Mouse (Mus musculus) hindbrain, embryonic 14.5 days (tissue): ENCODE measurements at regions not wholly inside any gene's neighbourhood (a gene's known extent, or its start where the extent isn't known, plus 50 kb on each side); places are given as distances from the start of the nearest gene placed in this dataset.

ENCODE experiments used
- ATAC-seq: fragments of 200-750 bp; cut with Nextera tagmentation; 2 replicates; pipeline ENCODE4 v1.8.0; 2017; ENCODE audit warnings: moderate number of reproducible peaks, mild to moderate bottlenecking, moderate TSS enrichment, moderate library complexity; ENCODE audit not compliant: low FRiP score
- DNase-seq: peaks from one replicate; pipeline ENCODE4 v3.0.0-alpha.2; 2015; ENCODE audit warnings: low spot score
- H3K27ac ChIP-seq: fragments of 300-500 bp; sonication (generic); 2 replicates; pipeline ENCODE4 v1.5.1; 2014; ENCODE audit warnings: mild to moderate bottlenecking, moderate library complexity
- H3K27me3 ChIP-seq: fragments of 300-500 bp; sonication (generic); 2 replicates; pipeline ENCODE4 v1.6.1; 2014; ENCODE audit warnings: mild to moderate bottlenecking, low read length, mixed read lengths; ENCODE audit not compliant: control insufficient read depth, insufficient read depth
- H3K36me3 ChIP-seq: fragments of 300-500 bp; sonication (generic); replicated peaks from 2 replicates; pipeline ENCODE4 v1.6.1; 2014; ENCODE audit not compliant: control insufficient read depth, insufficient read depth
- H3K4me1 ChIP-seq: fragments of 300-500 bp; sonication (generic); replicated peaks from 2 replicates; pipeline ENCODE4 v1.6.1; 2014; ENCODE audit warnings: antibody characterized with exemption, low read length, mixed read lengths; ENCODE audit not compliant: control insufficient read depth, insufficient read depth
- H3K4me2 ChIP-seq: fragments of 300-500 bp; sonication (generic); replicated peaks from 2 replicates; pipeline ENCODE4 v1.6.1; 2014; ENCODE audit warnings: mild to moderate bottlenecking, moderate library complexity
- H3K4me3 ChIP-seq: fragments of 300-500 bp; sonication (generic); replicated peaks from 2 replicates; pipeline ENCODE4 v1.5.1; 2014; ENCODE audit warnings: mild to moderate bottlenecking, low read length
- H3K9ac ChIP-seq: fragments of 300-500 bp; sonication (generic); 2 replicates; pipeline ENCODE4 v1.6.1; 2014
- H3K9me3 ChIP-seq: fragments of 300-500 bp; sonication (generic); 2 replicates; pipeline ENCODE4 v1.6.1; 2016; ENCODE audit warnings: low read length; ENCODE audit not compliant: control insufficient read depth
- WGBS: fragments of 180-500 bp; shearing (Covaris S2); extraction: QIAGEN DNeasy Blood & Tissue Kit; methylation state at CpG from one replicate; pipeline ENCODE4 v1.1.7; 2014; 5-methylcytosine and 5-hydroxymethylcytosine counted together

- 93% methylated on average over 9 of the region's 9 CpGs for WGBS
- H3K9ac ChIP-seq: no peak overlapping the region
- ATAC-seq (no peak), DNase-seq (no peak)
- H3K27ac ChIP-seq: no peak overlapping the region
- H3K36me3 ChIP-seq: no peaks in the 10 kb centered on the region
- no peak overlapping the region for H3K4me3 ChIP-seq
- H3K27me3 ChIP-seq: no peaks in the 10 kb centered on the region
- no peak overlapping the region for H3K4me2 ChIP-seq
- H3K4me1 ChIP-seq: no peaks in the 10 kb centered on the region
- H3K9me3 ChIP-seq: no peaks in the 10 kb centered on the region
Observed at GRCm38 (mm10) chr12:107140957-107141595, 347.4 kb upstream of the 3110018I06Rik start.

DNA sequence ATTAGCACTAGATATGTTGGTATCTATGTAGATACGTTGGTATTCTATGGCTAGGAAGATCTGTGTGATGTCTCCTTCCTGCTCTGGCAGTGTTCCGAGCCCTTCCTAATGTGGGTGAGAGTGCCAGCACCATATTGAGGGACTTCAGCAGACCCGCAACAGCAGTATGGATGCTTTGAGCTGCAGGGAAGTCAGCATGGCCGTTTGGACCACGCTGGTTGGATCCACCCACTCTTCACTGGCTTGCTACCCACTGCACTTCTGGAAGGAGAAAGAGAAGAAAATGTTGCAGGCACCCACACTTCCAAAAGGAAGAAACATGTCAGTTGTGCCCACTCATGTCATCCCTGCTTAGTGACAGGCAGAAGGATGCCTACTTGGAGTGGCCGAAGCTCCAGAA is 346.2 kb upstream of the 3110018I06Rik start:
- 95% methylated on average over 6 of the region's 6 CpGs for WGBS
- Histone ChIP-seq H3K27me3 (no peaks in the 10 kb centered on the region), H3K9ac (no peak overlapping the region), H3K27ac (no peak overlapping the region), H3K9me3 (no peaks in the 10 kb centered on the region), H3K4me2 (no peak overlapping the region), H3K36me3 (no peaks in the 10 kb centered on the region), H3K4me1 (no peaks in the 10 kb centered on the region), H3K4me3 (no peak overlapping the region)
- DNase-seq (no peak), ATAC-seq (no peak)

GRCm38 (mm10) chr12:107146608-107147121 is 341.8 kb upstream of the 3110018I06Rik start:
- 87% methylated on average over 5 of the region's 5 CpGs for WGBS
- ATAC-seq: no peak
- H3K9ac ChIP-seq: no peak overlapping the region

GRCm38 (mm10) chr12:107148451-107148850 is 340.0 kb upstream of the 3110018I06Rik start:
- WGBS: 75% methylated on average over 8 of the region's 8 CpGs

More at GRCm38 (mm10) chr12:107146608-107147121, 341.8 kb upstream of the 3110018I06Rik start:
- Histone ChIP-seq H3K9me3 (no peaks in the 10 kb centered on the region), H3K4me3 (no peak overlapping the region), H3K4me2 (no peak overlapping the region), H3K27ac (no peak overlapping the region), H3K36me3 (no peaks in the 10 kb centered on the region), H3K27me3 (no peaks in the 10 kb centered on the region), H3K4me1 (no peaks in the 10 kb centered on the region)
- DNase-seq: no peak

GRCm38 (mm10) chr12:107151089-107151488 is 337.3 kb upstream of the 3110018I06Rik start:
- no peak overlapping the region for H3K9ac ChIP-seq
- no peak overlapping the region for H3K4me2 ChIP-seq
- H3K4me1 ChIP-seq: no peaks in the 10 kb centered on the region
- no peaks in the 10 kb centered on the region for H3K9me3 ChIP-seq
- ATAC-seq (no peak), DNase-seq (no peak)
- H3K27me3 ChIP-seq: no peaks in the 10 kb centered on the region
- H3K27ac ChIP-seq: no peak overlapping the region
- WGBS: 82% methylated on average over 5 of the region's 5 CpGs
- H3K36me3 ChIP-seq: no peaks in the 10 kb centered on the region
- H3K4me3 ChIP-seq: no peak overlapping the region

More at GRCm38 (mm10) chr12:107148451-107148850, 340.0 kb upstream of the 3110018I06Rik start:
- no peak overlapping the region for H3K4me2 ChIP-seq
- DNase-seq (no peak), ATAC-seq (no peak)
- no peak overlapping the region for H3K27ac ChIP-seq
- H3K4me1 ChIP-seq: no peaks in the 10 kb centered on the region
- no peaks in the 10 kb centered on the region for H3K9me3 ChIP-seq
- H3K9ac ChIP-seq: no peak overlapping the region
- no peak overlapping the region for H3K4me3 ChIP-seq
- no peaks in the 10 kb centered on the region for H3K36me3 ChIP-seq
- H3K27me3 ChIP-seq: no peaks in the 10 kb centered on the region

GRCm38 (mm10) chr12:107154668-107155067 is 333.8 kb upstream of the 3110018I06Rik start:
- Histone ChIP-seq H3K9ac (no peak overlapping the region), H3K36me3 (no peaks in the 10 kb centered on the region), H3K27ac (no peak overlapping the region), H3K4me3 (no peak overlapping the region), H3K9me3 (no peaks in the 10 kb centered on the region), H3K4me2 (no peak overlapping the region), H3K4me1 (peaks cover under 1% of the 10 kb centered on the region; the same call in 1 of the 2 replicates), H3K27me3 (no peaks in the 10 kb centered on the region)
- ATAC-seq (no peak), DNase-seq (no peak)
- 97% methylated on average over 2 of the region's 2 CpGs for WGBS

DNA sequence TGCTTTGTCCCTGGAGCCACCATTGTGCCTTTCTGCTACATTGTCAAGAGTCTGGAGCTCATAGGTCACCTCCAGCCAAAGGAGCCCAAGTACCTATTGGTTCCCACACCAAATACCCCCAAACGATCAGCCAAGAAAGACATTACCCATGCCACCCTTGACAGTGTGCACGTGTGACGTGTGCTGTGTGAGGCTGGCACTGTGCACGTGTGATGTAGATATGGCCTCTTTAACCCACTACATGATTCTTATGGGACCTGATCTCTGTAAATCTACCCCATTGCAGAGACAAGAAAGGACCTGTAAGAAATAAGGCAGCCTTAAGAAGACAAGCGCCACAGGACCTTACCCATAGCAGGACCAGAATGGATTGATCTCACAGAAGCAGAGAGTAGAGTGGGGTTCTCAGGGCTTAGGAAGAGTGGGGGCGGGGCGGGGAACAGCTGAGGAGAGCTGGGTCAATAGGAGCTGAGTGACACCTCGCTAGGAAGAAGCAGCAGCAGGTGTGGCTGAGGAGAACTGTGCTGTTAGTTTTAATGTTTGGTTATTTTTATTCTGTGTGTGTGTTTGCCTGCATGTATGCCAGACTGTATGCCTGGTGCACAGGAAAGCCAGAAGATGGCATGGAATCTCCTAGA is 331.5 kb upstream of the 3110018I06Rik start:
- H3K4me3 ChIP-seq: no peak overlapping the region
- H3K9me3 ChIP-seq: no peaks in the 10 kb centered on the region
- no peaks in the 10 kb centered on the region for H3K27me3 ChIP-seq
- whole genome bisulfite sequencing: 84% methylated on average over 8 of the region's 8 CpGs
- no peaks in the 10 kb centered on the region for H3K36me3 ChIP-seq
- ATAC-seq (no peak), DNase-seq (no peak)
- H3K4me1 ChIP-seq: peaks cover 6% of the 10 kb centered on the region
- H3K9ac ChIP-seq: no peak overlapping the region
- no peak overlapping the region for H3K27ac ChIP-seq
- no peak overlapping the region for H3K4me2 ChIP-seq

GRCm38 (mm10) chr12:107159126-107159525 is 329.3 kb upstream of the 3110018I06Rik start:
- DNase-seq (no peak), ATAC-seq (no peak)
- Histone ChIP-seq H3K36me3 (no peaks in the 10 kb centered on the region), H3K4me1 (peaks cover 6% of the 10 kb centered on the region), H3K4me2 (no peak overlapping the region), H3K4me3 (no peak overlapping the region), H3K27me3 (no peaks in the 10 kb centered on the region), H3K27ac (no peak overlapping the region), H3K9me3 (no peaks in the 10 kb centered on the region), H3K9ac (no peak overlapping the region)
- 78% methylated on average over 5 of the region's 5 CpGs for WGBS

DNA sequence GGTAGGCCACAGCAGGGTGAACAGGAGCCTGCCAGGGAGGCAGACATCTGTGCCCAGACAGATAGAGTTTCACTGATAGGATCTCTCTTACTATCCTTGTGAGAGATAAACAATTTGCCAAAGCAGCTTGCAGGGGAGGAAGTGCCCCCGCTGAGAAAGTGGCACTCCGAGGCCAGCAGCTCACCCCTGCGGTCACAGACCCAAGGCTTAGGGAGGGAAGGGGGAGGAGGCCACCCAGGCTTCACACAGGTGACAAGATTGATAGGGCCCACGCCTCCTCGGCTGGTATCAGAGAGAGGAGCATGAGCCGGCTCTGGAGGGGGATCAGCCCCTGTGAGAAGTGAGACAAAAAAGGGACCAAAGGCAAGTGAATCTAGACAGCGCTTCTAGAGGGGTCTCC is 328.3 kb upstream of the 3110018I06Rik start:
- no peak overlapping the region for H3K27ac ChIP-seq
- H3K36me3 ChIP-seq: no peaks in the 10 kb centered on the region
- no peaks in the 10 kb centered on the region for H3K27me3 ChIP-seq
- WGBS: 5% methylated on average over 7 of the region's 7 CpGs
- no peak overlapping the region for H3K9ac ChIP-seq
- ATAC-seq: no peak
- DNase-seq: no peak
- peaks cover 6% of the 10 kb centered on the region for H3K4me1 ChIP-seq
- no peak overlapping the region for H3K4me2 ChIP-seq
- no peak overlapping the region for H3K4me3 ChIP-seq
- no peaks in the 10 kb centered on the region for H3K9me3 ChIP-seq
